In genomic region chr8:79030326-79031265, GRCm38 (mm10) we compare ENCODE assay signal across 8 mouse cellular contexts. TPM values are rescaled to one million over a fixed set of nuclear protein-coding genes. Genes with fewer than 3 reads are reported as not detected.
DNase-seq lines count a peak whose midpoint lies in the region; ATAC-seq lines count a peak whose summit lies in the region.

No protein-coding gene starts in this region.

- H3K9ac ChIP-seq in limb, embryonic 12.5 days (replicated peaks), result peak overlapping the region; percentile 100
- peak overlapping the region; percentile 87 for H3K9ac ChIP-seq in midbrain, embryonic 14.5 days (replicated peaks; ENCODE audit: low read length)

- H3K4me2 ChIP-seq in limb, embryonic 12.5 days, result peak overlapping the region; percentile 80
- H3K4me2 ChIP-seq in midbrain, embryonic 14.5 days (ENCODE audit: low read length), result peak overlapping the region; percentile 87

- no peaks in the 10 kb centered on the region for H3K9me3 ChIP-seq in limb, embryonic 12.5 days
- H3K9me3 ChIP-seq in midbrain, embryonic 14.5 days (ENCODE audit: control insufficient read depth, low read length), result no peaks in the 10 kb centered on the region

- H3K4me3 ChIP-seq in limb, embryonic 12.5 days (replicated peaks), result peak overlapping the region; percentile 89
- peak overlapping the region; percentile 98 for H3K4me3 ChIP-seq in midbrain, embryonic 14.5 days (replicated peaks; ENCODE audit: low read depth, low read length)

- ATAC-seq in granulocyte monocyte progenitor cell, adult 5-6 weeks (replicated peaks; ENCODE audit: poor library complexity, severe bottlenecking), result peak; percentile 42
- no peak for ATAC-seq in limb, embryonic 12.5 days (ENCODE audit: insufficient number of reproducible peaks, insufficient read depth, low FRiP score, low TSS enrichment, low read depth)
- ATAC-seq in midbrain, embryonic 14.5 days (ENCODE audit: low FRiP score, low TSS enrichment), result no peak; the same call in 1 of the 2 replicates

- H3K36me3 ChIP-seq in limb, embryonic 12.5 days, result no peaks in the 10 kb centered on the region
- no peaks in the 10 kb centered on the region for H3K36me3 ChIP-seq in midbrain, embryonic 14.5 days (ENCODE audit: control insufficient read depth, insufficient read depth, low read length)

- H3K4me1 ChIP-seq in limb, embryonic 12.5 days (replicated peaks), result peaks cover 42% of the 10 kb centered on the region
- H3K4me1 ChIP-seq in midbrain, embryonic 14.5 days (ENCODE audit: control insufficient read depth, insufficient read depth, low read length), result peaks cover 33% of the 10 kb centered on the region

- peak overlapping the region; percentile 100 for H3K27ac ChIP-seq in limb, embryonic 12.5 days
- H3K27ac ChIP-seq in midbrain, embryonic 14.5 days (replicated peaks; ENCODE audit: low read depth, low read length), result peak overlapping the region; percentile 99

- DNase-seq in layer of hippocampus, adult 11-12 months (ENCODE audit: low spot score), result peak; percentile 42
- no peak for DNase-seq in layer of hippocampus, adult 9-10 months (ENCODE audit: low spot score)
- DNase-seq in embryo, embryonic 11 days, result peak; percentile 91
- DNase-seq in kidney, adult 18-20 months, result peak; percentile 66
- peak; percentile 73 for DNase-seq in midbrain, embryonic 14.5 days
- peak; percentile 19 to 20 for DNase-seq in spleen, postnatal 36 days (ENCODE audit: low spot score in 2 of 2)

- WGBS in limb, embryonic 12.5 days, result 1% methylated on average over 61 of the region's 62 CpGs
- WGBS in midbrain, embryonic 14.5 days, result under 1% methylated on average over 55 of the region's 62 CpGs

- no peaks in the 10 kb centered on the region for H3K27me3 ChIP-seq in limb, embryonic 12.5 days
- H3K27me3 ChIP-seq in midbrain, embryonic 14.5 days (ENCODE audit: control insufficient read depth, insufficient read depth, low read length), result no peaks in the 10 kb centered on the region

RNA-seq across cellular contexts. Expression of gene Zfp827, which starts 2.4 kb away (rescaled TPM):
- total RNA-seq in granulocyte monocyte progenitor cell, adult 5-6 weeks (2014; fragmentation: Nextera tagmentation), result 0.71 and 2.1 TPM in 2 replicates
- 0.10 and 0.39 TPM in 2 replicates for total RNA-seq in granulocyte monocyte progenitor cell, adult 5-6 weeks (2017)
- 13.3 and 13.7 TPM in 2 replicates for polyA plus RNA-seq in limb, embryonic 12.5 days (2016; fragmentation: Nextera tagmentation; extraction: Ambion mirVana)
- 15.3 and 20.2 TPM in 2 replicates for polyA plus RNA-seq in midbrain, embryonic 14.5 days (2014; fragmentation: Nextera tagmentation; extraction: Ambion mirVana)
